Mouse (Mus musculus): ENCODE measurements around the gene Use1.

Use1 gene

DNA sequence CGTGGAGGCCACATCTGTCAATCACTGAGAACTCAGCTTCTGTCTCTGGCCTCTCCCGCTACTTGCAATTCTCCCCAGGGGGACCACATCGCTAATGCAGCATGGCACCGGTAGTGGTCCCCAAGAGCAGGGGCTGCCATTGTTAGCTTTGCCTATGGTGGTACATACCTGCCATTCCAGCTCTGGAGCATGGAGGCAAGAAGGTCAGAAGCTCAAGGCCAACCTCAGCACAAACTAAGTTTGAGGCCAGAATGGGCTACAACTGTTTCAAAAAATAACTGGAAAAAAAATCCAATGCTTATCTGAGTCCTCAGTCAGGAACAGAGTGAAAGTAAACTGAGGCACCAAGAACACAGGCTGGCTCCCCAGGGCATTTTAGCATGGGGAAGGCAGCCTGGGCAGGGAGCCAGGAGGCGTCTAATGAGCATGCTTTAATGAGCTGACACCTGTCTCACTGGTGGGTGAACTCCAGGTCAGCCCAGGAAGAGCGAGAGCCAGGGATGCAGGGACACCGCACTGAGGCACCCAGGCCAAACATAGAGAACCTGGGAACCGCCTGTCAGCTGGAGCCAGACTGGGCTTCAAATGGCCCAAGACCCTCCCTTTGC is 9.9 kb downstream of the Use1 start:
- DNase-seq (ENCODE audit: low spot score in 2 of 2), result no peak

DNA sequence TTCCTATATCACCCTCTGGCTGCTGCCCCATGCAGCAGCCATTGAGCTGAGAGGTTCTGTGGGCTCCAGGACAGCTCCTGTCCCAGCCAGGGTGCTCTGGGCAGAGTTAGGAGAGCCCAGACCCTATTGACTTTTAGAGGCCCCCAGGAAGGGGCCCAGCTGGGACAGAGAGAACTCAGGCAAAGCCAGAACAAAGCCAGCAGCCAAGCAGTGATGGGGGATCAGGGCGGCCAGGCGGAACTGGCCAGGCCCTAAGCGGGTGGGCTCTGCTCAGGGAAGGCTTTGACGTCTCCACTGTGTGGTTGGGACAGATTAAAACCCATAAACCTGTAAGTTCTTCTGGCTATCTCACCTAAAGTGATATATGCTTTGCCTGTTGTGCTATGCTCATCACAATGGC is 12.4 kb downstream of the Use1 start:
- DNase-seq (ENCODE audit: low spot score in 2 of 2), result no peak

DNA sequence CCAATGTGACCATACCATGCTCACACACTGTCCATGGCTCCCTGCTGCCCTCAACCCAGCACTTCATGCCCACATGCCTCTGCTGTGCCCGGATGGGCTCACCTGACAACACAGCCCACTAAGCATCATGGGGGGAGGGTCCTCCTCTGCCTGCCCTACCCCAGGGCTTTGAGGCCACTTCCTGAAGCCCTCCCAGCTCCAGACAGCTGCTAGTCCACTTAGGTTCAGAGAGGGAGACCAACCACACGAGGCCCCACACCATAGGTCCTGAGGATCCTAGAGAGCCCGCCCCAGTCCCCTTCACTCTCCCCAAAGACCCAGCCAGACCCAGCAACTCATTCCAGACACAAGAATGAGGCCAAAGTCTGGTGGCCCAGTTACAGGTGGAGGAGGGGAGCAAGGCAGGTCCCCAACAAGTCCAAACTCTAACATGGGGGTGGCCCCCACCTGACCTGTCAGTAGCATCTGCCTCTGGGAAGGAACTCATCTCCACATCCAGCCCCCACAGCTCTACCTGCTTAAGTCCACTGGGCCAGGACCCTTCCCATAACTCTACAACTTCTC is 12.9 kb downstream of the Use1 start:
- no peak for DNase-seq (ENCODE audit: low spot score in 2 of 2)

DNA sequence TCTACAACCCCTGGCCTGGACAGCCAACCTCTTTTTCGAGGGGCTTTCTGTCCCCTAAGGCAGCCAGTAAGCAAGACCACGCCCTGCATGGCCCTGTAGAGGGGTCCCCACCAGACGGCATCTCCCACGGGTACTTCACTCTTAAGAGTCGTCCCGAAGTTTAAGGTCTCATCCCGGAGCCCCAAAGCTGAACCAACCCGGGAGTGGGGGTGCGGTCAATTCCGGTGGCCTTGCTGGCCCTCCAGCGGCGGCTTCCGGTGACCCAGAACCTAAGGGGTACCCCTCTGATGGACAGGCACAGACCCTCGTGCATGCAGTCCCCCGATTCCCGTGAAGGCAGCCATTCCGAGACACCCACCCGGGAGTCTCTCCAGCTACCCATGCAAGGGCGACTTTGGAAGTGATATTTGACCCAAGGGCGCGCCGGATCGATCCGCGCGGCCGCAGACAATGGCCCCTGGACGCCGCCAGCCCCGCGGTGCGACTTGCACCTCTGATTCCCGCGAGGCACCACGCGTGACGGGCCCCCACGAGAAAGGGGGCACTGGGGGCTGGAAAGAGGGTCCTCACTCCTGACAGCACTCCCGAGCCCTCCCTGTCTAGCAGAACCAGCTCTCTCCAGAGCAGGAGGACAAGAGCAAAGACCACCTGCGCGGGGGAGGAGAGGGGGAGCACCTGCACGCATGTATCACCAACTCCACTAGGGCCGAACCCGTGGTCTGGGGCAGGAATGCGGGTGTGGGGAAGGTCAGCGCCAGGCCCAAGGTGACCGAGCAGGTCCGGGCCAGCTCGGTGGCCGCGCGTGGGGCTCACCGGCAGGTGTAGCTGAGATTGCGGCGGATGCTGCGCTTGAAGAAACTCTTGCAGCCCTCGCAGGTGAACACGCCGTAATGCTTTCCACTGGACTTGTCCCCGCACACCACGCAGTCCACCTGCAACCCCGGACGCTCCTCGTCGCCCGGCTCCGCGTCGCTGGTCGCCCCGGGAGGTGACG is 13.8 kb downstream of the Use1 start:
- no peak for DNase-seq (ENCODE audit: low spot score in 2 of 2)

DNA sequence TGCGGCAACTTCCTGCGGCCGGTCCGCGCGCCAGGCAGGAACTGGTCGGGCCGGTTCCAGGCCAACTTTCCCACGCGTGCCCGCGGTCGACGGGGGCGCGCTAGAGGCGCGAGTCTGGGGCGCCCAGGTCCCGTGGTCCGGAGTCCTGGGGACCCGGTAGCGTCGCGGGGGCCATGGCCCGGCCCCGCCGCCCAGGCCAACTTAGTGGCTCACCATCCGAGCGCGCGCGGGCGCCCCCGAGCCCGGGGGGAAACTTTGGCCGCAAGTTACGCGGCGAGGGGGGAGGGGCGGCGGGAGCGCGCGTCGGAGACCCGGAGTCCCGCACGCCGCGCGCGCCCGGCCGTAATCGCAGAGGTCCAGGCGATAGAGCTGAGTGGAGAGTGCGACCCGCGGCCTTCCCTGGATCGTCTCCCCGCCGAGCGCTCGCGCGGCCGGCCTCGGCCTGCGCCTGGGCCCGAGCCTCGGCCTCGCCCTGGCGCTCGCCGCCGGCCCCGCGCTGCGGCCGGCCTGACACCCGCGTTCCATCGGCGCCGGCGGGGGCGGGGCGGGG is 14.8 kb downstream of the Use1 start, which contains the start of gene Nr2f6:
Gene Nr2f6 (minus strand): TSS at position 540 of the 550 bp plus-strand sequence.
- DNase-seq (ENCODE audit: low spot score in 2 of 2), result peak in 1 of 2 experiments; percentile 53

DNA sequence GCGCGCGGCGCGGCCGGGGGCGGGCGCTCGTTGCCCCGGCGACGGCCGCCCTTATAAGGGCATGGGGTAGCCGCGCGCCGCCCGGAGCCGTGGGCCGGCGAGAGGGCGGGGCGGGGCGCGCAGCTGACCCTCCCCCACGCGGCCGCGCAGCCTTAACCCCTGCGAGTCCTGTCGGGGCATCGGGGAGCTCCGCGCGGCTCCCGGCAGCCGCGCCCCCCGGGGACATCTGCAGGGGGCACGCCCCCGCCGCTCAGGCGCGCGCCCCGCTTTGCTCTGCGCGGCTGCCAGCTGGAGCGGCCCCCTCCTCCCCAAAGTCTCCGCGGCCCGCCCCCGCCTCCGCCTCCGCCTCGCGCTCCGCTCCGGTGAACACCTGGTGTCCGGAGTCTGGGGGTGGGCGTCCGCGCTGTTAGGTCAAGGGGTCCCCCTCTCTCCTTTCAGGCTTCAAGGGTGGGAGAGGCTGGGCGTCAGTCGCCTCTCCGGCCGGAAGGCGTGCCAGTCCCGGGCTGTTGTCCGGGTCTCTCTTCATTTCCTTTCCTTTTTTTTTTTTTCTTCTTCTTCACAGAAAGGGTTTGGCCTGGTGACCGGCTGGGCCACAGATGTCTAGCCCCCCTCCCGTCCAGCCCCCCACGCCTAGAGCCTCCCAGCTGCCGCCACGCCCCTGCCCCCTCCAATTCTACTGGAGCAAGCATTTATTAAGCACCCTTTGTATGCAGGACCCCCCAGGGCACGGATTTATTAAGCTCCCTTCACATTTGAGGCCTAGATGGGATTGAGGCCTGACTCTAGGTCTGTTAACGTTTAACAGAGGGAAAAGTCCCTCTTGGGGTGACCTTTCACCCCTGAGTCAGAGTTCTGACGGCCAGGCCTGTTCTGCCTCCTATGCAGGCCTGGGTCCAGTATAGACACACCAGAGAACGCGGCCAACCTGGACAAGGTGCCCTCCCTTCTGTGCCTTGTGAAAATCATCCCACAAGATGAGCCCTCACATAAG is 15.6 kb downstream of the Use1 start:
- DNase-seq (ENCODE audit: low spot score in 2 of 2), result peak; percentile 80 to 82

DNA sequence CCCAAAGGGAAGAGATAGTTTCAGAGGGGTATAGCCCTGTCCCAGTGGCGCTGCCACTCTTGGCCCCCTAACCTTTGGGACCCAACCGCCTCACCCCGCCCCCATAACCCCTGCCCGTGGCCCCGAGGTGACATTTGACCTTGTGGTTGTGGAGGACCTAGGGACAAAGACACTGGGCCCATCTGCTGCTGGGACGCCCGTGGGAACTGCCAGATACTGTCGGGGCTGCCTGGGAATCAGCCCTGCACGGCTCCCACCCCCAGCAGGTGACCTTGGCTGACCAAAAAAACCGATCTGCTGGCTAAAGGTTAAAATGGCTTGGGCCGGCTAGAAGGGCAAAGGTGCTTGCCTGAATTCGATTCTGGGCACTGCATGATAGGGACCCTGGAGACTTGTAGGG is 16.7 kb downstream of the Use1 start:
- no peak for DNase-seq (ENCODE audit: low spot score in 2 of 2)

DNA sequence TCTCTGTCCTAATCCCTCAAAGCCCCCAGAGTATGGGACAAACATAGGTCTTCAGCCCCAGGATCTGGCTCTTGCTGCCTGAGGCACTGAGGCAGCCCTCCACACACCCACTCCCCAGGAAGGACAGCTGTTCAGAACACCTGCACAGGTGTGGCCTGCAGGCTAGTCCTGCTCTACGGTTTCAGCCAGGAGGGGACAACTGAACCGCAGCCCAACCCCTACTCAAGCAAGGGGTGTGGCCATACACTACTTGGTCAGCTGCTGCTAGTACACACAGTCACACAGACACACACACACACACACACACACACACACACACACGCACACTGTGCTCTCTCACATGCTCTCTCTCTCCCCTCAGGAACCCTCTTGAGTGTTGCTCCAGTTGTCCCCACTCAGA is 17.2 kb downstream of the Use1 start:
- no peak for DNase-seq (ENCODE audit: low spot score in 2 of 2)

DNA sequence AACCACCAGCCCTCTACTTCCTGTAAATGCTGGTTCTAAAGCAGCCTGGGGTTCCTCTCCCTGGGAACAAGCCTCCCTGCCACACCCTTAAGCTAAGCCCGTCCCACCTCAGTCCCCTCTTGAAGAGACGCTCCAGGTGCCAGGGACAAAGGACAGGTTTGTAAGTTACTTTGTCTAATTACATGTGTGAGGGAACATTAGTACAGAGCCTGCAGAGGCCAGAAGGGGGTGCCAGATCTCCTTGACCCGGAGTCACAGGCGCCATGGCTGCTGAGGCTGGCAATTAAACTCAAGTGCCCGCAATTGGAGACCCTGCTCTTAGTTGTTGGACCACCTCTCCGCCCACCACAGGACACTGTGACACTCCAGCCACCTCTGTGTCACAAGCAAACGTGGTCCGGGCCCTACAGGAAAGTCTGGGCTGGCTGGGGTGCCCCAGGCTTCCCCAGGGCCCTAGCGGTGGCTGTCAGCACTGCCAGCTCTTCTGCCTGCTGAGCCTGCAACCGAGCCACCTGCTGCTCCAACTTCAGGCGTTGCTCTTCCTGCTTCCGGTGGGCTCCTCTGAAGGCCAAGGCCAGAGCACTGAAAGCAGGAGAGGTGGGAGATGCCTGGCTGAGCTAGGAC is 18.7 kb downstream of the Use1 start:
- DNase-seq (ENCODE audit: low spot score in 2 of 2), result no peak

DNA sequence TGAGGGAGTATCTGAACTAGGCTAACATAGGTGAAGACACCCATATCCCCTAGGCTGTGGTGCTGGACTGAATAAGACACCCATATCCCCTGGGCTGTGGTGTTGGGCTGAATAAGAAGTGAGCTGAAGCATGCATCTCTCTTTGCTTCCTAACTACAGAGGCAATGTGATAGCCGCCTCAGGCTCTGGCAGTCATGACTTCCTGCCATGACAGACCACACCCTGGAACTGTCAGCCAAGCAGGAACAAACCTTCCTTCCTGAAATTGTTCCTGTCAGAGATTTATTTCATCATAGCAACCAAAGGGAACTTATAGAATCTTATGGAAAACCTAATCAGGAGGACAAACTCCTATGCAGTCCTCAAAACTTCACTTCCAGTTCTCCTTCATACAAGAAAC is 21.6 kb downstream of the Use1 start:
- no peak for DNase-seq (ENCODE audit: low spot score in 2 of 2)

DNA sequence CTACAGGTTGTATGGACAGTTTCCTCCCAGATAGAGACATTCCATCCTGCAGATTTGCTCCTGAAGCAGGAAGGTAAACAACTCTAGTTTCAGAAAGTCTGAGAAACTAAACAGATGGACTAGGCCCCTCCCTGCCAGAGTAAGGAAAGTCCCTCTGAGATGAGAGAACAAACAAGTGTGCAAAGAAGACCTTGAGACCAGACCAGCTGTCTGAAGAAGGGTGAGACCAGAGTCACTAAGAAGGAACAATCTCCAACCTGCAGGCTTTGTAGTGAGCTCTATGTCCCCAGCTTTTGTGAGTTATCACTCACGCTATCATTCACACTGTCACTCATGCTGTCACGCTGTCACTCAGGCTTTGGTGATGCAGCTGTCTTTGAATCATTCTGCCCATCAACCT is 25.0 kb downstream of the Use1 start:
- no peak for DNase-seq (ENCODE audit: low spot score in 2 of 2)

DNA sequence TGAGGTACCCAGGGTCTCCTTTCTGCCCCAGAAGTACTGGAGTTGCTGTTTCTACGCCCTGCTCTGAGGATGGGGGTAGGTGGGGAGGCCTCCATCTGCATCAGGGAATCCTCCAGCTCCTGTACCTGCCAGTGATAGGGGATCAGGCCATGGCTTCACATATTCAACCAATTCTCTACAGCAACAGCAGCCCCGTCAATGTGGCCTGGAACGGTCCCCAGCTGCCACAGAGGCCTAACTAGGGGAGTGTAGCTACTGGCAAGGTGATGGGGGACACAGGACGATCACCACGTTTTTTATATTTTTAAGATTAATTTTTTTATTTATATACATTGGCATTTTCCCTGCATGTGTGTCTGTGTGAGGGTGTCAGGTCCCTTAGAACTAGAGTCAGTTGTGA is 25.7 kb downstream of the Use1 start:
- no peak for DNase-seq (ENCODE audit: low spot score in 2 of 2)

DNA sequence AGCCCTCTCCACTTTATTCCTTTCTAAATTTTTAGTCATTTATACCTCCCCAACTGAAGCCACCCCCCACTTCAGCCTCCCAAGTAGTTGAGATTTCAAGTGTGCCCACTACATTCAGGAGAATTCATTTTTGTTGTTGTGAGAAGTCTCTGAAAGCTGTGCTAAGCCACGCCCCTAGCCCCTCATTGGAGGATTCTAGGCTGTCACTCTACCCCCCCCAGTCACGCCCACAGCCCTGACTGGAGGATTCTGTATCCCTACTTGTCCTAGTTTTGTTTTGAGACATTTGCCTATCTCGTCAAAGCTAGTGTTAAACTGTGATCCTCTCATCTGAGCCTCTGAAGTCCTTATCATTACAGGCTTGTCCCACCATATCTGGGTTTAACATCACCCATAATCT is 26.2 kb downstream of the Use1 start:
- no peak for DNase-seq (ENCODE audit: low spot score in 2 of 2)

DNA sequence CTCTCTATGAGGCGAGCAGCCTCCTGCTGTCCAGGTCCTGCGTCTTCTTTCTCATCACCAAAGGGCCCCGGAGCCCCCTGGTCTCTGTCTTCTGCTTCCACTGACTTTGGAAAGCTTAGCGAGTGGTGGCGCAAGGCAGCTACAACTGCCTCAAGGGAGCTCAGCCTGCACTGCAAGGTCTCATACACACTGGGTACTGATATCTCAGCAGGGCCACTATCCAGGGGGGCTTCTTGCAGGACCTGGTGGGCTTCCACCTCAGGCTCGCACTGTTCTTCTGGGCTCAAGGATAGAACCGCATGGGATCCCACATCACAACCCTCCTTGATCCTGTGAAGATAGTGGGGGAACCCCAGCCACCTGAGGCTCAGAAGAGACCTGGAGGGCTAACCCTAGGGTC is 27.8 kb downstream of the Use1 start:
- no peak for DNase-seq (ENCODE audit: low spot score in 2 of 2)

DNA sequence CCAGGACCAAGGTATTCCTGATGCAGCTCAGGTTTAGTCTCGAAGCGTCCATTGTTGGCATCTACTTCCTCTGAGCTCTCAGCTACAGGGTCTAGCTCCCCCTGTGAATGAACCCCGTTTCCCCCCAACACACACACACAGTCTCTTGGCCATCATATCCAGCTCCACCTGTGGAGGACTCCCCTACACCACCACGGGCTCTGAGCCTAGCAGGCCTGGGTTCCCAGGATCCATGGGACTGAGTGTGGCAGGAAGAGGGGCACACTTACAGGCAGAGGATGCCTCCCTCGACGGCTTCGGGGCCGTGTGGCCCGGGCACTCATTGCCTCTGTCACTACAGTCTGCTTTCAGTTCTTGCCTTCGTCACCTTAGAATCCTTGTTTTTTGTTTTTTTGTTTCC is 28.4 kb downstream of the Use1 start:
- no peak for DNase-seq (ENCODE audit: low spot score in 2 of 2)

DNA sequence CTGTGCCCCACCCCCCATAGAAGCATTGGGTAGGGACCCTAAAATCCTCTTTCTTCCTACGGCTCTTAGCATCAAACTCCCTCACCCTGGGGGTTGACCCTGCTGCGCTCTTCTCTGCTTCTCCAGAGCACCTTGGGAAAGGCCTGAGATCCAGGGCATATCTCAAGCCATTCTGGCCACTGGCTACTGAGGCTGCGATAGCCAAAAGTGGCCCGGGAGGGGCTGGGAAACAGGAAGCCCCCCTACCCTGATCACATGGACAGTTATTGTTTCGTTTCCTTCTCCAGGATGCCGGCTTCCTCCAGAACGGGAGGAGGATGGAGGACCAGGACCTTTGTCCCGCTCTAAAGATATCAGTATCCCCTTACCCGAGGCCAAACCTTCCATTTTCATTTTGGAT is 29.0 kb downstream of the Use1 start, which contains the start of gene Ushbp1:
Gene Ushbp1 (minus strand): TSS at position 174 of the 400 bp plus-strand sequence.
- DNase-seq (ENCODE audit: low spot score in 2 of 2), result no peak

DNA sequence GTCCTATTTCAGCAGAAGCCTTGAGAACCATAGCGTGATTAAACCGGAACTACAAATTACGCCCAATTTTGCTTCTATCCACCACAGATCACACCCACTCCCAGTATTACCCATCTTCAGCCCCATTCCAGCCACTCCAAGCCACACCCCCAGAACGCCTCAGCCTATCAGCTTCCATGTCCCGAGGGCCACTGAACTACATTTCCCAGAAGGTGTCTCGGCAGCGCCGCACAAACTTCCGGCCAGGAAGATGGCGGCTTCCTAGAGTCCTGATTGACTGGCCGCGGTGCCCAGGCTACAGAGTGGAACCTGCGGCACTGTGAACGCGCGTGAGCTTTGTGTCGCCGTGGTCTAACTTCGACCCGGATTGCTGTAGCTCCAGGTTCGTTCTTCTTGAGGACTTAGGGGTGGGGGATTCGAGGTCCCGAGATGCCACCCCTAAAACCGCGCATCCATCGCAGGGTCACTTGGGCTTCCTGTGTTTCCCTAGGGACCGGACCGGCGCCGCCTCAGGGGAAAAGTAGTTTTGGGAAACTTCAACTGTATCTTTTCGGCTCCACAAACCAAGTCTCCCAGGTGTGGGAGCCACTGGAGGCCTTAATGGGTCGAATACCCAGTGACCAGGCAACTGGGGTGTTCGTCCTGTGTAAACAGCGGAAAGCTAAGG is 30.1 kb downstream of the Use1 start, which contains the start of gene Babam1:
Gene Babam1 (plus strand): TSS at position 223 of the 667 bp plus-strand sequence.
- peak; percentile 92 to 94 for DNase-seq (ENCODE audit: low spot score in 2 of 2)

DNA sequence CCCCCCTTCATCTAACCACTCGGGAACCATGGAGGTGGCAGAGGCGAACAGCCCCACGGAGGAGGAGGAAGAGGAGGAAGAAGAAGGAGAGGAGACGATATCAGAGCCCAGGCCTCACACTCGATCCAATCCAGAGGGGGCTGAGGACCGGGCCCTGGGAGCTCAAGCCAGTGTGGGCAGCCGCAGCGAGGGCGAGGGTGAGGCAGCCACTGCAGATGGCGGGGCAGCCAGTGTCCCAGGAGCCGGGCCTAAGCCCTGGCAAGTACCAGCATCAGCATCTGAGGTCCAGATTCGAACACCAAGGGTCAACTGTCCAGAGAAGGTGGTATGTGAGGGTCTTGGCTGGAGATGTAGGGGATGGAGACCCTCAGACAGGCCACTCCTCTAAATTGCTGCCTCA is 31.1 kb downstream of the Use1 start:
- no peak for DNase-seq (ENCODE audit: low spot score in 2 of 2)

DNA sequence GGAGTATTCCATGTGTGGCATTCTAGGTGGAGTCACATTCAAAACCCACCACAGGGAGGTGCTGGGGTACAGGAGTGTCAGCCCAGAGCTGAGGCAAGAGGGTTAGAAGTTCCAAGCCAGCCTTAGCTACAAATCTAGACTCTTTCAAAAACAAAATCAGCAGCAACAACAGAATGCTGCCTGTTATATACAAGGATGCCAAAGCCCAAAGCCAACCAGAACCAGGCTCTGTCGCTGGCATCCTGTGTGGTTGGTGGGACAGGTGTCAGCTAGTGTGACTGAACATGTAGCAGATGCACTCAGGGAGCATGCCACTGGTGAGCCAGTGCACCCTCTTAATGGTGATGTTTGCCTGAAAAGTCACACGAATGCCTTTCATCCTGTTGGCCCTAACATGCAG is 34.2 kb downstream of the Use1 start:
- DNase-seq (ENCODE audit: low spot score in 2 of 2), result no peak

DNA sequence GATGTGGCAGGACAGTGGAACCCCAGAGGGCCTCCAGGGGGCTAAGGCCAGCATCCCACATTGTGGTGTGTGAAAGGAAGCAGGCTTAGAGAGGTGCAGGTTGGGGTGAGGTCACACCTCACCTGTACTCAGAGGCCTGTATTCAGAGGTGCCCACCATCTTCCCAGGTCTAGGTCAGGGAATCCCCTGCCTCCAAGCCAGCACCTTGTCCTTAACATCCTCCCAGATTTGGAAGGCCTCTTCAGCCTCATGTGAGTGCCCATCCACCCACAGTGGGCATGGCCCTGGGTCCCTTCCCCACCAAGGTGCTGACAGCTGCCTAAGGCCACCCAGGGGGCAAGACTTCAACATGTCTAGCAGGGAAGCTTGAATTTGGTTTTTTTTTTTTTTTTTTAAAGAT is 34.8 kb downstream of the Use1 start:
- DNase-seq (ENCODE audit: low spot score in 2 of 2), result no peak
